Mouse (Mus musculus): ENCODE data around the gene Batf2.
A peak's percentile ranks its signal among the peaks of the same experiment; 100 is the strongest.
"Not testable (repeated sequence)": the region's sequence is repeated elsewhere in the genome, so short reads cannot be mapped to it uniquely, and the experiment has no call there.

The Batf2 gene

GRCm38 (mm10) chr19:6140678-6141393 is at the start of gene Batf2:
Gene Batf2 (plus strand): TSS chr19:6140983.
- DNase-seq (ENCODE audit: low spot score): peak; percentile 91

- DNase-seq (ENCODE audit: low spot score): no peak
These were observed 46.7 kb upstream of the Batf2 start, which contains the start of gene AC131692.1 for GRCm38 (mm10) chr19:6094119-6094518. Gene AC131692.1 (plus strand): TSS chr19:6094419.

- no peak for DNase-seq (ENCODE audit: low spot score)
These were observed 42.9 kb upstream of the Batf2 start for GRCm38 (mm10) chr19:6097847-6098246.

- no peak for DNase-seq (ENCODE audit: low spot score)
These were observed 39.6 kb upstream of the Batf2 start for GRCm38 (mm10) chr19:6101186-6101585.

GRCm38 (mm10) chr19:6102169-6102853 is 38.5 kb upstream of the Batf2 start:
- peak; percentile 49 for DNase-seq (ENCODE audit: low spot score)

- DNase-seq (ENCODE audit: low spot score): no peak
These were observed 36.3 kb upstream of the Batf2 start for GRCm38 (mm10) chr19:6104476-6104875.

- DNase-seq (ENCODE audit: low spot score): no peak
These were observed 35.2 kb upstream of the Batf2 start, which contains the start of gene Naaladl1 for GRCm38 (mm10) chr19:6105586-6105985. Gene Naaladl1 (plus strand): TSS chr19:6105782.

- no peak for DNase-seq (ENCODE audit: low spot score)
These were observed 27.7 kb upstream of the Batf2 start for GRCm38 (mm10) chr19:6113116-6113515.

GRCm38 (mm10) chr19:6116113-6116850 is 24.5 kb upstream of the Batf2 start:
- no peak for DNase-seq (ENCODE audit: low spot score)

- DNase-seq (ENCODE audit: low spot score): no peak
These were observed 23.3 kb upstream of the Batf2 start for GRCm38 (mm10) chr19:6117346-6117985.

GRCm38 (mm10) chr19:6117986-6118676 is 22.7 kb upstream of the Batf2 start, which contains the start of gene Sac3d1:
Gene Sac3d1 (minus strand): TSS chr19:6118650.
- DNase-seq (ENCODE audit: low spot score): peak; percentile 92

GRCm38 (mm10) chr19:6118677-6119185 is 22.1 kb upstream of the Batf2 start:
- no peak for DNase-seq (ENCODE audit: low spot score)

GRCm38 (mm10) chr19:6121761-6122160 is 19.0 kb upstream of the Batf2 start:
- DNase-seq (ENCODE audit: low spot score): no peak

- no peak for DNase-seq (ENCODE audit: low spot score)
These were observed 17.5 kb upstream of the Batf2 start for GRCm38 (mm10) chr19:6123330-6123729.

- DNase-seq (ENCODE audit: low spot score): no peak
These were observed 15.9 kb upstream of the Batf2 start for GRCm38 (mm10) chr19:6124898-6125297.

GRCm38 (mm10) chr19:6126289-6126688 is 14.5 kb upstream of the Batf2 start:
- peak; percentile 77 for DNase-seq (ENCODE audit: low spot score)

- DNase-seq (ENCODE audit: low spot score): no peak
These were observed 13.8 kb upstream of the Batf2 start for GRCm38 (mm10) chr19:6126789-6127580.

- DNase-seq (ENCODE audit: low spot score): peak; percentile 96
These were observed 12.9 kb upstream of the Batf2 start, which contains the start of gene Snx15 for GRCm38 (mm10) chr19:6127760-6128341. Gene Snx15 (minus strand): TSS chr19:6128304.

- not testable (repeated sequence) for DNase-seq (ENCODE audit: low spot score)
These were observed 10.2 kb upstream of the Batf2 start for GRCm38 (mm10) chr19:6130414-6131128.

Measured in c-Kit-positive CD71-positive TER-119-positive erythroid progenitor cells, embryonic 14.5 days (primary cell).